ENCODE assay signal across 8 mouse cellular contexts in the genomic region with DNA sequence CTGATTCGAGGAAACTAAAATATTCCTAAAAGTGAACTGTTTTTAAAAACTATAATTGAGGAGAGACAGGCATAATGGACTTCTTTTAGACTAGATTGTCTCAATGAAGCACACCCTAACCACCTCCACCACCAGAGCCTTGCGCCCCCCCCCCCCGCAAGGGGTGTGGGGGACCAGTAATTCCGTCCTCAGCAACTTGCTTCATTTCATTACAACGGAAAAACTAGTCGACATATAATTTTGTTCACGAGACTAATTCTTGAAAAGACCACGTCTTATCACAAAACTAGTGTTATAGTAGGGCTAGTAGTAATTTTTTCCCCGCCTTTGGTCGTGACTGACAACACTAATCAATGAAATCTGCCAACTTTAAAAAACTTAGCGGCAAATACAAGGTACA. TPM values are rescaled to one million over a fixed set of nuclear protein-coding genes. Genes with fewer than 3 reads are reported as not detected.
DNase-seq lines count a peak whose midpoint lies in the region; ATAC-seq lines count a peak whose summit lies in the region.

No protein-coding gene starts in this region.

- peaks cover 0 to 9% of the 10 kb centered on the region in 2 experiments; a peak in 2 of 4 replicates for H3K4me1 ChIP-seq in heart, embryonic 14.5 days (ENCODE audit: control insufficient read depth in 2 of 2, insufficient read depth in 2 of 2, low read length in 2 of 2)
- H3K4me1 ChIP-seq in hindbrain, embryonic 13.5 days (replicated peaks): peaks cover 9% of the 10 kb centered on the region
- H3K4me1 ChIP-seq in midbrain, embryonic 15.5 days: peaks cover 7% of the 10 kb centered on the region

- peak overlapping the region; percentile 86 for H3K4me2 ChIP-seq in heart, embryonic 14.5 days (ENCODE audit: low read length)
- peak overlapping the region; percentile 89 for H3K4me2 ChIP-seq in hindbrain, embryonic 13.5 days
- peak overlapping the region; percentile 86 for H3K4me2 ChIP-seq in midbrain, embryonic 15.5 days

- DNase-seq in heart, adult 9 months (ENCODE audit: low spot score in 2 of 2): no peak
- peak; percentile 48 for DNase-seq in Muller cell, postnatal 12 days (ENCODE audit: inconsistent ontology term)
- no peak for DNase-seq in adrenal gland, postnatal 14 days
- no peak for DNase-seq in cerebellum, adult 11-12 months
- no peak for DNase-seq in adrenal gland, adult 18-20 months (ENCODE audit: low spot score in 2 of 2)

- H3K4me3 ChIP-seq in heart, embryonic 14.5 days (ENCODE audit: control insufficient read depth in 1 of 2, insufficient read depth in 1 of 2, low read depth in 1 of 2, low read length in 2 of 2): peak overlapping the region; percentile 88 to 99
- H3K4me3 ChIP-seq in hindbrain, embryonic 13.5 days: peak overlapping the region; percentile 98
- H3K4me3 ChIP-seq in midbrain, embryonic 15.5 days: peak overlapping the region; percentile 100

- peaks cover 42% of the 10 kb centered on the region for H3K36me3 ChIP-seq in heart, embryonic 14.5 days (ENCODE audit: control insufficient read depth, insufficient read depth, low read length)
- H3K36me3 ChIP-seq in hindbrain, embryonic 13.5 days: peaks cover 25% of the 10 kb centered on the region
- peaks cover 17% of the 10 kb centered on the region for H3K36me3 ChIP-seq in midbrain, embryonic 15.5 days (replicated peaks)

- H3K9ac ChIP-seq in heart, embryonic 14.5 days (ENCODE audit: low read length): peak overlapping the region; percentile 100
- peak overlapping the region; percentile 99 for H3K9ac ChIP-seq in hindbrain, embryonic 13.5 days
- peak overlapping the region; percentile 99 for H3K9ac ChIP-seq in midbrain, embryonic 15.5 days

- ATAC-seq in heart, embryonic 14.5 days (ENCODE audit: insufficient number of reproducible peaks, insufficient read depth, low FRiP score, low read depth): no peak
- no peak for ATAC-seq in hindbrain, embryonic 13.5 days (ENCODE audit: low FRiP score)
- ATAC-seq in midbrain, embryonic 15.5 days (replicated peaks): no peak

- H3K27me3 ChIP-seq in heart, embryonic 14.5 days (ENCODE audit: control insufficient read depth, insufficient read depth, low read length): no peaks in the 10 kb centered on the region
- no peaks in the 10 kb centered on the region for H3K27me3 ChIP-seq in hindbrain, embryonic 13.5 days
- no peaks in the 10 kb centered on the region for H3K27me3 ChIP-seq in midbrain, embryonic 15.5 days (replicated peaks)

- H3K9me3 ChIP-seq in heart, embryonic 14.5 days (ENCODE audit: control insufficient read depth, low read length): no peaks in the 10 kb centered on the region
- H3K9me3 ChIP-seq in hindbrain, embryonic 13.5 days: no peaks in the 10 kb centered on the region
- H3K9me3 ChIP-seq in midbrain, embryonic 15.5 days: no peaks in the 10 kb centered on the region

- WGBS in heart, embryonic 14.5 days: under 1% methylated on average over 11 of the region's 11 CpGs
- under 1% methylated on average over 11 of the region's 11 CpGs for WGBS in hindbrain, embryonic 13.5 days
- WGBS in midbrain, embryonic 15.5 days: 1% methylated on average over 11 of the region's 11 CpGs

- H3K27ac ChIP-seq in heart, embryonic 14.5 days (replicated peaks in 1 of 2; ENCODE audit: control insufficient read depth in 1 of 2, insufficient read depth in 1 of 2, low read depth in 2 of 2, low read length in 2 of 2): 0 out of 4 replicates have a peak overlapping the region, but pooled peaks of 1 of the 2 experiments have one; percentile 77
- no peak overlapping the region for H3K27ac ChIP-seq in hindbrain, embryonic 13.5 days
- H3K27ac ChIP-seq in midbrain, embryonic 15.5 days: no peak overlapping the region

RNA-seq across cellular contexts. Expression of a gene that starts 1.5 kb away (rescaled TPM):
- 20.3 and 20.6 TPM in 2 replicates for polyA plus RNA-seq in heart, embryonic 14.5 days (2014; fragmentation: Nextera tagmentation; extraction: Ambion mirVana)
- 24.4 and 24.7 TPM in 2 replicates for polyA plus RNA-seq in hindbrain, embryonic 13.5 days (2015; fragmentation: Nextera tagmentation; extraction: Ambion mirVana)
- 20.8 and 22.2 TPM in 2 replicates for polyA plus RNA-seq in midbrain, embryonic 15.5 days (2015; fragmentation: Nextera tagmentation; extraction: Ambion mirVana)
- total RNA-seq in adrenal gland, postnatal 14 days (2021): 18.6 and 19.3 TPM in 2 replicates
- total RNA-seq in adrenal gland, adult 18-20 months (2021): 10 to 100 TPM; 18.0 to 19.1 TPM

RNA-seq across cellular contexts. Expression of a gene that starts 2.6 kb away (rescaled TPM):
- polyA plus RNA-seq in heart, embryonic 14.5 days (2014; fragmentation: Nextera tagmentation; extraction: Ambion mirVana): 919 and 965 TPM in 2 replicates
- 1,649 and 1,694 TPM in 2 replicates for polyA plus RNA-seq in hindbrain, embryonic 13.5 days (2015; fragmentation: Nextera tagmentation; extraction: Ambion mirVana)
- polyA plus RNA-seq in midbrain, embryonic 15.5 days (2015; fragmentation: Nextera tagmentation; extraction: Ambion mirVana): 1,347 and 1,359 TPM in 2 replicates
- 904 and 935 TPM in 2 replicates for total RNA-seq in adrenal gland, postnatal 14 days (2021)
- total RNA-seq in adrenal gland, adult 18-20 months (2021): 100 to 1,000 TPM; 806 to 881 TPM

RNA-seq across cellular contexts. Expression of a gene that starts 15.6 kb away (rescaled TPM):
- polyA plus RNA-seq in heart, embryonic 14.5 days (2014; fragmentation: Nextera tagmentation; extraction: Ambion mirVana): 32.1 and 33.6 TPM in 2 replicates
- polyA plus RNA-seq in hindbrain, embryonic 13.5 days (2015; fragmentation: Nextera tagmentation; extraction: Ambion mirVana): 26.2 and 27.6 TPM in 2 replicates
- polyA plus RNA-seq in midbrain, embryonic 15.5 days (2015; fragmentation: Nextera tagmentation; extraction: Ambion mirVana): 20.6 and 22.6 TPM in 2 replicates
- 25.4 and 26.2 TPM in 2 replicates for total RNA-seq in adrenal gland, postnatal 14 days (2021)
- total RNA-seq in adrenal gland, adult 18-20 months (2021): 10 to 100 TPM; 23.5 to 30.0 TPM

RNA-seq across cellular contexts. Expression of a gene that starts 41.7 kb away (rescaled TPM):
- polyA plus RNA-seq in heart, embryonic 14.5 days (2014; fragmentation: Nextera tagmentation; extraction: Ambion mirVana): 0.12 and 0.82 TPM in 2 replicates
- polyA plus RNA-seq in hindbrain, embryonic 13.5 days (2015; fragmentation: Nextera tagmentation; extraction: Ambion mirVana): 1.4 and 2.5 TPM in 2 replicates
- 1.8 and 1.9 TPM in 2 replicates for polyA plus RNA-seq in midbrain, embryonic 15.5 days (2015; fragmentation: Nextera tagmentation; extraction: Ambion mirVana)
- total RNA-seq in adrenal gland, postnatal 14 days (2021): 1.5 and 1.7 TPM in 2 replicates
- under 1 TPM; 0.70 to 0.90 TPM for total RNA-seq in adrenal gland, adult 18-20 months (2021)
